Mouse (Mus musculus) heart, postnatal 25 days (tissue): ENCODE data around the gene 4930469K13Rik. TPM values are rescaled to one million over a fixed set of nuclear protein-coding genes. Genes with fewer than 3 reads are reported as not detected.

Experiments used
- DNase-seq: peaks from one replicate; pipeline ENCODE4 v3.0.0; 2022; ENCODE audit warnings: low spot score
- intact Hi-C: fragments of 180-260 bp; cut with DNase I; formaldehyde crosslinking; loops from one replicate; pipeline ENCODE4 v1.15.1; 2025
- total RNA-seq, 2 experiments: library from RNA; stranded (reverse); gene quantifications; 2 replicates each; pipeline ENCODE4 v1.2.3; 2021

4930469K13Rik gene
- total RNA-seq, 2 experiments from 2014 or later = not detected

DNA sequence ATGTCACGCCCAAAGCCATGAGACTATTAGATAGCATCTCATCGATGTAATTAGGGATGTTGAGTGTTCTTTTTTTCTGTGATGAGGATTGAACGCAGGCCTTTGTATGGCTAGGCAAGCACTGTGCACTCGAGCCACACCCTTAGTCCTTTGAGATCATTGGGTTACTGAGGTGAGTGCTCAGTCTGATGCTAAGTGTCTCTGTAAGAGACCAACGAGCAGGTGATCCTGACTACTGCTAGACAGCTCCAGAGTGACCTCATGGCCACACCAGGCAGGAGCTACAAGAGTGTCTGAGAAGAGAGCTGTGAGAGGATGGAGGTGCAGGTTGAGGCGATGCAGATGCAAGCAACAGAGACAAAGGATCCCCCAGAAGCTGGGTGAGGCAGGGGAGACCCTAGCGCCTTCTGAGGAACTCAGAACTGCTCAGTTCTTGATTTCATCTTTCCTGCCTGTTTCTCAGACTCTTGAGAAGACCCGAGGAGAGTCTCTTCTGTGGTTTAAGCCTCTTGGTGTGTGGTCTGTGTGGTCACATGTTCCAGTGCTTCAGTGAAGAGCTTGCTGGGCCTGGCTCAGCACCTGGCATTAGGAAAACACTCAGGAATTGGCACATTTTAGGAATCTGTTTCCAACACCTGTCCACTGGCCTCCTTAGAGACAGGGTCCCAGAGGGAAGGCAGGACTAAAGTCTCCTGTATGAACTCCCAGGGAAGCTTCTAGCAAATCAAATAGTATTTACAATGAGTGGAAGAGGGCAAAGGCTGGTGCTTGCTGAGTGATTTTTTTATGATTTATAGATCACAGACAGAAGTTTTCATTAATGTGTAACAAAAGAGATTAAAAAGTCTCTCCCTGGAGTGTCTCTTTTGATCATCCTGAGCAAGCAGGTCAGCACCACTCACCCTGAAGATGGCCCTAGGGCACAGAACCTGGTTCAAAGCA lies 146.4 kb downstream of the 4930469K13Rik start:
- intact Hi-C loops = no loop called here

GRCm38 (mm10) chr11:33951155-33951554 lies 147.2 kb downstream of the 4930469K13Rik start:
- intact Hi-C loops = no loop called here
- DNase-seq = no peak

More for the DNA sequence above, 146.4 kb downstream of the 4930469K13Rik start:
- DNase-seq = no peak

- intact Hi-C loops = no loop called here
- no peak for DNase-seq
Observed at GRCm38 (mm10) chr11:33946501-33946900, 151.9 kb downstream of the 4930469K13Rik start.

DNA sequence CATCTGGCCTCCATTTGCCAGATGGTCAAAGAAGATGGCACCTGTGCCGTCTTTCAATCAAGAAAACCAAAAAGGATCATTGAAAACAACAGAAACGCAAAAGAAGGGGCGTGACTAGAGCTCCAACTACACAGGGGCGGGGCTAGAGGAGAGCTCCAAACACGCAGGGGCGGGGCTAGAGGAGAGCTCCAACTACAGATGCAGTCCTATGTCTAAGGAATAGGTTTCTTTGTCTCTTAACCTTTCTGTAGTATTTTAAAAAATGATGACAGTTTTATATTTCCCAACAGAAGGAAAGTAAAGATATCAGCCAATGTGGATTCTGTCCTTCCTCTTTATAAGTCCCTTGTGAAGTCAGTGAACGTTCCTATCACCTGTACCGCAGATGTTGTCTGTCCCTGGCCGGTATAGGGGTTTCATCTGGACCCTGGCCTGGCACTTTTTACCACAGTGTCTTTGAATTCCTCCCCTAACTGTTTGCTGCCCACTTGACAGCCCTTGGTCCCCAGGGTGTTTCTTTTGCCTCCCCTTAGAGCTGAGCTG lies 153.5 kb downstream of the 4930469K13Rik start:
- intact Hi-C loops = no loop called here
- DNase-seq = no peak

DNA sequence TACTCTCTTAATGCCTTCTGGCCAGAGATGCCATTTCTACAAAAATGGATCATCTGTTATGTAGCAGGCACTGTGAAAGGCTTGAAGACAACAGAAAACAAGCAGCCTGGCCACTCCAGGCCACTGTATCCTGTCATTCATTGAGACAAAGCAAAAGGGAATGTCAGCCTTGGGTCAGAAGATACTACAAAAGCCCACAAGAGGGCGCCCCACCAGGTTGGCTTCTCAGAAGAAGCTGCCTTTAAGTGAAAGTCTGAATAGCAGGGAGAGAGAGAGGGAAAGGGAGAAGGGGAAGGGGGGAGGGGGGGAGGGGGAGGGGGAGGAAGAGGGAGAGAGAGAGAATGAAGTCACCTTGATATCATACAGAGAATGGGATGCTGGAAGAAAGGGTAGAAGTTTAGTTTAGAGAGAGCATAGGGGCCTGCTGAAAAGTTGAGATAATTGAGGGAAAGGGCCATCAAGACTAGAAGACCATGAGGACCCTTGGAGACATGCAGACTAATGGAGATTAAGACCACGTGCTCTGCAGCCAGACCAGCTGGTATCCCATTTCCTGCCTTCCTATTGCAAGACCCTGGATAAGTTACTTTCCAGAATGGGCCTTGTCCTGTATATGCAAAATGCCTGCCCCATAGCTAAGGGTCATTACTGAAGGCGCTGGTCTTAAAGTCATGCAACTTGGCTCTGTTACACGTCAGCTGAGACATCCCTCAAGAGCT lies 154.1 kb downstream of the 4930469K13Rik start:
- intact Hi-C loops = no loop called here
- DNase-seq = no peak

DNA sequence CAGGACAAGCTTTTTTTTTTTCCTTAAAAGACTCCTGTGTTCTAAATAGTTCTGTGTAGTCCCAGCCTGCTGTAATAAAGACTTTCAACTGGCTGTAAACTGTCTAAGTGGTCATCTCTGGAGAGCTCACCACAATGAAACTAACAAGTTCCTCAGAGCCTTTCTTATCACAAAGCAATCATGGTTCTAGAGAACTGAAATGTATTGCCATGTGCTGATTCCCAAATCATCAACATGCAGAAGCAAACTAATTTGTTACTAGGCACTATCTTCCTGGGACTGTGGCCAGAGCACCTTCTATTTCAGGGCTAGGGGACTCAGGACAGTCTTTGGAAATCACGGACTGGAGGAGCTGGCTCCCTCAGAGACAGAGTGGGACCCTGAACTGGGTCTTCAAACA lies 154.8 kb downstream of the 4930469K13Rik start:
- intact Hi-C loops = no loop called here

GRCm38 (mm10) chr11:33939456-33940113 lies 158.8 kb downstream of the 4930469K13Rik start:
- DNase-seq = no peak
- intact Hi-C loops = no loop called here

More for the DNA sequence above, 154.8 kb downstream of the 4930469K13Rik start:
- DNase-seq = no peak

DNA sequence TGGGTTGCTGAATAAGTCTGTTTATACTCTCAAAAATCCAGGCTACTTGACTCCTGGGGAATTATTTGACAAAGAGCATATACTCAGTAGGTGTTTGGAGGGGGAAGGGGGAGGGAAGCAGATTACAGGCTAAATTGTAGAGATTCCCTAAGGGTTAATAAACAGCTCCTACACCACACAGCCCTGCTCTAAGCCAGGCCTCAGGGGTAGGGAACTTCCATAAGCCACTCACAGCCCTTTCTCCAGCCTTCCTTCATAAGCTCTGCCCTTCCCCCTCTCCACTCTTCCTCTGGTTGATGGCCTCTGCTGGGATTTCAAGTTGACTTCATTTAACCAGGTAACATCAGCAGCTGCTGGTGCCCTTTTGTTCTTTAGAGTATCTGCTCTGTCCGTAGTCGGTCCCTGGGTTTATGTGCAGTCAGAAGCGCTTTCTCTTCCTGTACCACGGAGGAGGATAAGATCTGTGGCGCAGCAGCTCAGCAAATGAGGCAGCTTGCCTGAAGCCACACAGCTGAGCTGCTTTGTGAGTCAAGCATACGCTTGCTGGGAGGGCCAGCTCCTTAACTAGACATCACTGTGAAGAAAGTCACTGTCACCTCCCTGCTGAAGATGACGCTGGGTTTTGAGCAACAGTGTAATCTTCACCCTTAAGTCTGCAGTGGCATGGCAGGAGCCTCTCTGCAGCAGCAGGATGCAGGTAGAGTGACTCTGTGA lies 159.6 kb downstream of the 4930469K13Rik start:
- intact Hi-C loops = no loop called here
- no peak for DNase-seq

DNA sequence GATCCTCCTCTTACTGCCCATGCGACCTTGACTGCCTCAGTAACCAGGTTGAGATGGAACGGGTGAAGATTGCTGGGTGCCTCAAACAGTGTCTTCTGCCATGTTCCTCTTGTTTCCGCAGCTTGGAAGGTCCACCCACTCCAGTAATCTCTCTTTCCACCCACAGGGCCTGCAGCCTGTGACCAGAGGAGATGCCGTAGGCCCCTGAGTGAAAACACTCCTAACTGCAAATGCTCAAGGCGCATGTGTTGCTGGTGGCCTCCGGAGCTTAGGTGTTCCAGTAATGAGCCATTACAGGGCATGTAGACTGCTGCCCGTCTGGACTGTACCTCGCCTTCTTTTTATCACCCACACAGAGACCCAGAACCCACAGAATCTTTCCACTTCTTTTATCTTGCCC lies 160.7 kb downstream of the 4930469K13Rik start:
- no peak for DNase-seq
- intact Hi-C loops = no loop called here

- intact Hi-C loops = no loop called here
- DNase-seq = no peak
Observed at GRCm38 (mm10) chr11:33934286-33934685, 164.1 kb downstream of the 4930469K13Rik start.

DNA sequence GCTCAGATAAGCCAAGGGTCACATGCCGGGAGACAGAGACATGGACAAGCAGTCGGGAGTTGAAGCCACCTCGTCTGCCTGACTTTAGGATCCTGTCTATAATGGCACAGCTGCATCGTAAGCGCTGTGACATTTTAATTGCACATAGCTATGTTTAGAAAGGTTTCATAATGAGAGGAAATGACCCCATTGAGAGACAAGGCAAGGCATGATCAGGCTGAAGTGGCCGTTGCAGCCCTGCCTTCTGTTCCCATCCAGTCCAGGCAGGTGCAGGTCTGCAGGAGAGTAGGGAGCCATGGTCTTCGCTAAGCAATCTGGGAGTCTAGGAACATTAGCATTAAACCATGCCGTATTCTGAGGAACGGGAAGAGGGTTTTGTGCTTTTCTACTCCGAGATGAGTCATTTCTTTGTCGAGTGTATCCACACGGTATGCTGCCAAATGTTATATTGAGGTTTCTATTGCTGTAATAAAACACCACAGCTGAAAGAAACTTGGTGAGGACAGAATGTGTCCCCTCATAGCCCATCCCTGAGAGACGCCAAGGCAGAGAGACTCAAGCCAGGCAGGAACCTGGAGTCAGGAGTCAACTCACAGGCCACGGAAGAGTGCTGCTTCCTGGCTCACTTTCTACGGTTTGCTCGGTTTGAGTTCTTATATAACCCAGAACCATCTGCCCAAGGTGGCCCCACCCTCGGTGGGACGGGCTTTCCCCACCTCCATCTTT lies 165.8 kb downstream of the 4930469K13Rik start:
- no peak for DNase-seq
- intact Hi-C loops = no loop called here

GRCm38 (mm10) chr11:33931836-33932385 lies 166.4 kb downstream of the 4930469K13Rik start:
- intact Hi-C loops = no loop called here
- DNase-seq = no peak

DNA sequence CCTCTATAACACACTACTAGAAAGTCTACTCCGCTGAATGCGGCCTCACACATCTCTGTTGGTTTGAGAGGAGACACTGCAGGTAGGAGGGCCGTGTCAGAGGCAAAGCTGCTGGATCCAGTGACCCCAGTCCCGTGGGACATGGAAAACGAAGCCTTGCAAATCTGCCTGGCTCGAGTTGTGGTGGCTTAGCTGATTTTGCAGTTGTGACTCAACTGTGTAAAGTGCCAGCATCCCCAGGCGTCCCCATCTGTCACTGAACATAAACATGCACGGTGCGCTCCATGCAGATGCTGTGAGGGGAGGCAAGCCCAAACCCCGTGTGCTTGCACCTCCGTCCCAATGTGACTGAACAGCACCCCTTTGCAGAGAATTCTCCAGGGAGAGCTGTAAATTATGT lies 168.9 kb downstream of the 4930469K13Rik start:
- no peak for DNase-seq
- intact Hi-C loops = no loop called here

DNA sequence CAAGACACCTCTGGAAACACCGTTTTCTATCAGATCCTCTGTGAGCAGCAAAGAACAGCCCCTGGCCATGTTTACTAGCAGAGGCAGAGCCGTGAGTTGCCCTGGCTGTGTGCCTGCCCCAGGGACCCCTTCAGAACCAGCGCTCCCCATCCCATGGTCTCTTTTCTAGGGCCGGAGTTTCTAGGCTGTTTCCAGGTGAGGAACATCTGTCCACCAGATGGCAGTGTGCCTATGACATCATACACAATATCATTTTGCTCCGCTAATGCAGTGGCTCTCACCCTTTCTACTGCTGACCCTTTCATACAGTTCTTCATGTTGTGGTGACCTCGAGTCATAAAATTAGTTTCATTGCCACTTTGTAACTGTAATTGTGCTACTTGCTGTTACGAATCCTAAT lies 169.7 kb downstream of the 4930469K13Rik start:
- DNase-seq = no peak
- intact Hi-C loops = no loop called here

DNA sequence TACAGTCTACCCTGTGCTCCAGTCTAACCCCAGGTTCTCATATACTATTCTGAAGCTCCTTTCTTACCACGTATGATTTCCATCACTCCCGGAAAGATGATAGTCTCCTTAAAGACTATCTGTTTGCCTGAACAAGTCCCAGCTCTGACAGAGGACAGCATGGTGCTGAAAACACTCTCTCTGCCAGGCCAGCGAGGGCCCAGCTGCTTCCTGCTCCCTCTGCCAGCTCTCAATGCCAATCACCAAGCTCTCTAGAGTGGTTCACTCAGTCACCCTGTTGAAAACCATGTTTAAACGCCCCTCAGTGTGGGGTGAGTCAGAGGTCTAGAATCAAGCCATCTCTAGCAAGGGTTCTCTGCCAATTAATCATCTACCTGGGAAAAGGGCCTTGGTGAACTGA lies 170.5 kb downstream of the 4930469K13Rik start:
- intact Hi-C loops = no loop called here
- no peak for DNase-seq

GRCm38 (mm10) chr11:33927321-33927720 lies 171.0 kb downstream of the 4930469K13Rik start:
- DNase-seq = no peak

DNA sequence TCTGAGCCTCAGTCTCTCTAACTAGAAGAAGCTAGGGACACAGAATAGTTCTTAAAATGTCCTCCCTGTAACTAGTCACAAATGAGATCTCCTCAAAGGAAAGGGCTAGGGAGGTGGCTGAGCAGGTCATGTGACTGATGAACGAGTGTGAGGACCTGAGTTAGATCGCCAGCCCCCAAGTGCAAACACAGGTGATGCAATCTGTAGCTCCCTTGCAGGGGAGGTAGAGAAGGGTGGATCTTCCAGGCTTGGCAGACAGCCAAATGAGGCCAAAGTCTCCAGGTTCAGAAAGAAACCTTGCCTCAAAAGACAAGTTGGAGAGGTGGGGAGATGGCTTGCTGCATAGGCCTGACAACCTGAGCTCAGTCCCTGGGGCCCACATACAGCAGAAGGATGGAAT lies 171.8 kb downstream of the 4930469K13Rik start:
- intact Hi-C loops = no loop called here
- no peak for DNase-seq

More at GRCm38 (mm10) chr11:33927321-33927720, 171.0 kb downstream of the 4930469K13Rik start:
- intact Hi-C loops = no loop called here

- intact Hi-C loops = no loop called here
- DNase-seq = no peak
Observed at GRCm38 (mm10) chr11:33925778-33926177, 172.6 kb downstream of the 4930469K13Rik start.
